Mouse (Mus musculus): ENCODE results near the gene Htr2a.

The Htr2a gene

DNA sequence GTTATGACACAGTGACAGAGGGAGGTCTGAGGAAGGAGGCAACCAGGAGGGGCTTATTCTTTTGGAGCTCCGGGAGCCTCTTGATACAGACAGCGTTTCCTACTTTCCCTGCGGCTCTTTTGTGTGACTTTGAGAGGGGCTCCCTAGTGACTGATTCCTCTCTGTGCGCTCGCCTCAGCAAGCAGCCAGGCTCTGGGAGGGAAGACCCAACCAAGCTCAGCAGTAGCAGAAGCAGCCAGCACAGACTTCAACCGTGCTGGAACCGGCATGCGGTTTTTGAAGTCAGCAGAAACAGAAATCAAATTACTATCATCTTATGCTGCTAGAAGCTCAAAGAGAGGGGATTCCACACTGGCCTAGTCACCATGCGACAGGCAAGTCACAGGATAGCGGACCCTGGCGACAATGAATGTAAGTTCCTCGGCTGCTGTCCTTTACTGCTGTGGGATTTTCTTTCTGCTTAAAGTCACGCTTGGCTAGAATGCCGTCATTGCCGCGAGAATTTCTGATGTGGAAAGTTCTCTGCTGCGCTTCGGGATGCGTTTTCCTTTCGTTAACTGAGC is at the start of gene Htr2a:
Gene Htr2a (plus strand): TSS at position 22 of the 563 bp plus-strand sequence.
- DNase-seq = no peak

GRCm38 (mm10) chr14:74601333-74602087 is 39.1 kb upstream of the Htr2a start:
- DNase-seq = peak; percentile 30

DNA sequence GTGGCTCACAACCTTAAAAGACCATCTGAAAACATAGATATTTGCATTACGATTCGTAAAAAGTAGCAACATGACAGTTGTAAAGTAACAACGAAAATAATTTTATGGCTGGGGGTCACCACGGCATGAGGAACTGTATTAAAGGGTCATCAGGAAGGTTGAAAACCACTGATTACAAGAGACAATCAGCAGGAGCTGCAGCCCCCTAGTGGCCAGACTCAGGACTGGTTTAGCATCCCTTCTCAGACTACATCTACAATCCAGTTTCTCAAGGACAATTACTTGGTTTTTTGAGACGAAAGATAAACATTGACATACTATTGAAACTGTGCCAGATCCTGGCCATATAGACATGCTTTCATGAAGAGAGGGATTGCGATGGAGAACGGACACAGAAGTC is 38.1 kb upstream of the Htr2a start:
- DNase-seq = peak; percentile 41

DNA sequence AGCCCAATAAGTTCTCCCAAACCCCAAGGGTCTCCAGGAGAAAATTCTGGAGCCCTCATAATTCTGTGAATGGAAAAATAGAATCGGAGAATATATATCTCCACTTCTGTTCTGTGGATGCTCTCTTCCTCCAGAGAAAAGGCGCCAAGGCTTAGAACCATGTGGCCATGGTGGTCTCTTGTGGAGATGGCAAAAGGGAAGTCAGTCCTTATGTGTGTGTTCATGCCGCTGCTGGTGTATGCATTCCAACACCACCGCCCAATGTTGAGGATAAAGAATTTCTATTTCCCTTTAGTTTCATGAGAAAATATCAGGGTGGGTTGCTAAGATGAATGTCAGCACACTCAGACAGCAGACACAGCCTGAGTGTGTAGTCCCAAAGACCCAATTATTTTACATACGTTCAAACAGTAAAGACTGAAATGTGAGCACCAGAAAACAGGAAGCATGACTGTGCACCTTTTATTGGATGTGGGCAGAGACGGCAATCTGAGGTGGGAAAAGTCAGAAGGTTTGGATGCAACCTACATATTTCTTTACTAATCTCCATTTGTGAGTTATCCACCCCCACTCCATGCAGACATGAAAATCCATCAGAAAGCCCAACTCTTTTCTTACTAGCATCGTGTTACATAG is 37.4 kb upstream of the Htr2a start:
- DNase-seq = no peak

DNA sequence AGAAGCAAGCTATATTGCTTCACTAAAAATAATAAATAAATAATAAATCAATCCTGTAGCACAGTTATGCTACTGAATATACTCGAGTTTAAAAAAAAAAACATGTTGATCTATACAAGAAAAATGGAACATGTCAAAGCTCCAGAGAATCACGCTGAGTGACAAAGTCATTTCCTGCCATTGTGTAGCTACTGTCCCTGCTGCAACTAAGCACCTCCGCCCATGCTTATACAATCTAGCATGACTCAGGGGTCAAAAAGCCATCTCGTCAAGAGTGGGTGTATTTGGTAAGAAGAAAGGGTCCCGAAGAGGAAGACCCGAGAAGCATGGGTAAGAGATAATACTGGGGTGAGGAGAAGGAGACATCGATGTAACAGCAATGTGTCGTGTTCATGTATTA is 29.3 kb upstream of the Htr2a start:
- no peak for DNase-seq

- no peak for DNase-seq
These were observed 21.8 kb upstream of the Htr2a start for GRCm38 (mm10) chr14:74618858-74619257.

DNA sequence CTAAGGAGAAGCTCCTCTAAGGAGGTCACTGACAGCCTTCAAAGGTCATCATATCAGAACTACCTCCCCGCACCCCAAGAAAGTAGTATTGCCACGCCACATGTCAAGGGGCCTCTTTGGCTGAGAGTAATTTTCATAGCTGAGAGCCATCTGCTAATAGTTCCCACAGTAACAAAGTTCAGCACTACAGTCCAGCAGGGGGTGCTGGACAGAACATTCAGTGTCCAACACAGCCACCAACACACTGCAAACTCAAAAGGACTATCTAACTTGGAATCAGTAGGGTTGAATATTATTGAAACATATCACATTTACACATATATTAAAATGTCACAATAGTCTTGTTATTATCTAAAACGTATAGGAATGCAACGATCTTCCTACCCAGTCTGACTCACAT is 2.6 kb upstream of the Htr2a start:
- DNase-seq = no peak

- DNase-seq = no peak
These were observed 1.1 kb downstream of the Htr2a start for GRCm38 (mm10) chr14:74641668-74642230.

GRCm38 (mm10) chr14:74643296-74643695 is 2.7 kb downstream of the Htr2a start:
- peak; percentile 60 for DNase-seq

DNA sequence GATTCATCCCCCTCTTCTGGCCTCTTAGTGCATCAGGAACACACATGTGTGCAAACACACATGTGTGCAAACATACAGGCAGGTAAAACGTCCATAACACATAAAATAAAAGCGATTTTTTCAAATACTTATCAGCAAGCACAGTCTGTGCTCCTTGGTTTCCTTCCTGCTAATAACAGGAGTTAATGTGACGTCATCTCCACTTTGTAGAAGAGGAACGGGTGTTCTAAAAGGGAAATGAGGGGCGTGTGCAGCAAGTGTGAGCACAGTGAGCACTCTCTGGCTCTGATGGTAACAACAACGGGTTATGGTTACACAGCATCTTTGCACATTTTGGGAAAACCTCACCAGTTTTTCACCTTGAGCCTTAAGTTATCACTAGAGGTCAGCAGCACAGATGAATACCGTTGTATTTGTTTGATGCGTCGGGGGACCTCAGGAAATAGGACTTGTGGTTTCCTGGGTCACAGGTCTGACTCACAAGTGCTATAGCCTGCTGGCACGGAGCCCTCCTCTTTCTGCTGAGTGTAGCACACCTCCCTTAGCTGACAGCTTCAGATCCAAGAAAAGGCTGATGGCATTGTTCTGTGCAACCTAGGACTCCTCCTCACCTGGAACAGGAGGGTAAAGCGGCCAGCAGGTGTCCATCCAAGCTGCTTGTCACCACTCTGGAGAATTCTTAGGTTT is 5.6 kb downstream of the Htr2a start:
- DNase-seq = no peak

GRCm38 (mm10) chr14:74650001-74650400 is 9.4 kb downstream of the Htr2a start:
- DNase-seq = no peak

DNA sequence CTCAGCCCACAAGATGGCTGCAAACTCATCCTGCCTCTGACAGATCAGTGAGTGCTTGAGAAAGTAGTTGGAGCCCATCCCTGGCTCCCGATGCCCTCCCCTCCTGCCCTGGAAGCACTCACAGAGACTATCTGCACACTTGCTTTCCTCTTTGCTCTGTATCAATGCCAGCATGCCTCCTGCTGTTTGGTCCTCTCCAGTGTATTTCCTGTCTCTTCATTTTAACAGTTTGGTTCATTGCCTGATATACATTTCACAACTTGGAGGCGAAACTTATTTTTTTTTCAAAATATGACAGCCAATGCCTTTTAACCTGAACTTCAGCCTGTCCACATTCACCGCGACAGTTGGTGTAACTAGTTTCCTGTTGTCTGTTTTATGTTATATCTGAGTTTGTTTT is 11.0 kb downstream of the Htr2a start:
- no peak for DNase-seq

GRCm38 (mm10) chr14:74657227-74657626 is 16.6 kb downstream of the Htr2a start:
- no peak for DNase-seq

GRCm38 (mm10) chr14:74659411-74659841 is 18.8 kb downstream of the Htr2a start:
- DNase-seq = peak; percentile 58

- DNase-seq = no peak
These were observed 31.7 kb downstream of the Htr2a start for GRCm38 (mm10) chr14:74672137-74673019.

GRCm38 (mm10) chr14:74673020-74673350 is 32.3 kb downstream of the Htr2a start:
- no peak for DNase-seq

DNA sequence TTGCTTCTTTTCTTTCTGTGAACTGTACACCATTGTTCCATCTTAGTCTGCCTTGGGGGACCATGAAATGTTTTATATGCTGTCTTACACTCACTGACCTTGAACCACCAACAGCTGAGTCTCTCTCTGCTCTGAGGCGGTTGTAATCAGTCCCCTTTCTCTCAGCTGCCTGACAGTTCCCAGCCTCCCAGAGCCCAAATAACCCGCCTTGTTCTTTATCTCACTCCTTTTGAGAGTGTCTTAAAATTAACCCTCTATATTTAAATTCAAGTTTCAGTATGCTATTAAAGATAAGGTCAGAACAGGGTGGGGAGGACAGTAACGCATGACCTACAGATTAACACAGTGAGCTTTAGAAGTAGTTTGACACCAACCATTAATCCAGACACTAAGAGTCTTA is 32.9 kb downstream of the Htr2a start:
- DNase-seq = no peak

DNA sequence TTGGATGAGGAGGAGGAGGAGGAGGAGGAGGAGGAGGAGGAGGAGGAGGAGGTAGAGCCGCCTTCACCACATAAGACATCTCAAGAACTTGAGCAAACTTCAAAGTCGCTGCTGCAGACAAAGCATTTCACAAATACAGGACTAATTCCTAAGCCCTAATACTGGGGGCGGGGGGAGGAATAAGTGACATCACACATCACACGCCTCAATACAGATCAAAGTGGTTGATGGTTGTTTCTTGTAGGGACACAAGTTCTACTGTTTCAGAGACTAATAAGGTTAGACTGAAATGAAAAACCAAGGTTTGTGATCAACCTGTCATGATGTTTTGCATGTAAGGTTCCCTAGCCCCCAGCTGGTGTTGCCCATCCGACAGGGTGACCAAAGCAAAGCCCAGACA is 39.2 kb downstream of the Htr2a start:
- no peak for DNase-seq

DNA sequence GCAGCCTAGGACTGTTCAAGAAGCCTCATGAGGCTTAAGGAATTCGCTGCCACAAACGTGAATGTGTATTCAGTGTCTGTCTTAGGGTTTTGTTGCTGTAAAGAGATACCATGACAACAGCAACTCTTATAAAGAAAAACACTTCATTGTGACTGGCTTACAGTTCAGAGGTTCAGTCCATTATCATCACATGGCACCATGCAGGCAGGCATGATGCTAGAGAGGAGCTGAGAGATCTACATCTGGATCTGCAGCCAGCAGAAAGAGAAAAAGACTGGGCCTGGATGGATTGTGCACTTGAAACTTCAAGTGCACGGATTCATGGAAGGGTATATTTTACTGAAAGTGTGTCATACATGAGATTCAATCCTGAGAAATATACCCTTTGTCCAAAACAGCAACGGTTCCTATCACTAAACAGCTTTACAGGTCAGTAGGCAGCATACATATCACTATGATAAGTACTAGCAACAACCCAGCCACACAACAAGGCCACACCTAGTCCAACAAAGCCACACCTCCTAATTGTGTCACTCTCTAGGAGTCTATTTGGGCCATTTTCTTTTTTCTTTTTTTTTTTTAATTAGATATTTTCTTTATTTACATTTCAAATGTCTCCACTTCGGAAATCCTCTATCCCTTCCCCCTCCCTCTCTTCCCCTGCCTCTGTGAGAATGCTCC is 43.8 kb downstream of the Htr2a start:
- no peak for DNase-seq

DNA sequence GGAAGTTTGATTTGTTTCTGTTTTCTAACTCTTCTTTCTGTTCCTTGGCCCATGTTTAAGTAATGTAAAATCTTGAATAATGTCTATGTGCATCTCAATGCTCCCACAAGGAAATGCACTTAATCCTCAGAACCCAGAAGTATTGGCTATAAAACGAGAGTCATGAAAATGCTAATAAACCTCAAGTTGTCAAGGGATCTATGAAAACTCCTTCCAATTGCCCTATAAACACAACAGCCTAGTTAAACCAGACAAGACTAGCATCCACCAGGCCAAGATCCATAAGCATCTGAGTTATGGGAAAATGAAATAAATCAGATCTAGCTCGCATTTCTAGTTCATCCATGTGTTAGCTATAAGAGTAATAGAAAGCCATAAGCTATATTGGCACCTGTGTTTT is 51.3 kb downstream of the Htr2a start:
- DNase-seq = no peak

GRCm38 (mm10) chr14:74696766-74697165 is 56.1 kb downstream of the Htr2a start:
- DNase-seq = no peak

DNA sequence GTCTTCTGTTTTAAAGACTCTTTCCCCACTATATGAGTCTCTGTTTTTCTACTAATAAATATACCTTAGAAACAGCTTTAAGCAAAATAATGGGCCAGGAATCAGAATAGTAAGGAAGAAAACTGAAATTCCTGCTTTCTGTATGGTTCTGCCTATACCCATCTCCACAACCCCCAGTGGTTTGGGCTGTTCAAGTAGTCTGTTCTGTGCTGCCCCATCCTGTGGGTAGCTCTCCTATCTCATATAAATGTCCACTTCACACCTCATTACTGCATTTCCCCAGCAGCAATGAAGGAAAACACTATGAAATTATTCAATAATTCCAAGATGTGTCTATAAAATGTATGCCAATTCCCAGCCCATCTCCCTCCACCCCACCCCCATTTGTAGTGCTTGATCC is 56.8 kb downstream of the Htr2a start:
- DNase-seq = no peak
